Mouse (Mus musculus) 3T3-L1 (cell line): Measurements from ENCODE around the gene Gpr119.

Source experiments
- DNase-seq: peaks from one replicate; pipeline ENCODE4 v3.0.0-alpha.2; 2015; ENCODE audit warnings: low read depth, low spot score

Gpr119 gene

DNA sequence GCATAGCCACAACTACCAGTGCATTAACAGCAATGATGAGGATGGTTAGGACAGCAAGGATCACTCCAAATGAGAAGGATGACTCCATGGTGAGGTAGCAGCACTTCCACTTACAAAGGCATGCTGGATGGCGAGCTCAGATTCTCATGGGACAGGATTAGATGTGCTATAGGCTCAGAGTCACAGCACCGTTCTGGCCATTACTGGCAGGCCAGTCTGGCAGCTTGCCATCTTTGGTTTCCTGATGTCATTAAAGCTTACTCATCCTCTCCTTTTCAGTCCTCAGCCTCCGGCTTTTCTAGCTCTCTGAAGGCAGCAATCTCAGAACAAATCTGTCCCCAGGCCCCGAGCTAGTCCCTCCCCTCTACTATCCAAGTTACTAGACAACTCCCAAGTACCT is at the start of gene Gpr119:
TSS of gene Gpr119 (minus strand) at position 308 of the 400 bp plus-strand sequence.
- DNase-seq: peak; percentile 76

DNA sequence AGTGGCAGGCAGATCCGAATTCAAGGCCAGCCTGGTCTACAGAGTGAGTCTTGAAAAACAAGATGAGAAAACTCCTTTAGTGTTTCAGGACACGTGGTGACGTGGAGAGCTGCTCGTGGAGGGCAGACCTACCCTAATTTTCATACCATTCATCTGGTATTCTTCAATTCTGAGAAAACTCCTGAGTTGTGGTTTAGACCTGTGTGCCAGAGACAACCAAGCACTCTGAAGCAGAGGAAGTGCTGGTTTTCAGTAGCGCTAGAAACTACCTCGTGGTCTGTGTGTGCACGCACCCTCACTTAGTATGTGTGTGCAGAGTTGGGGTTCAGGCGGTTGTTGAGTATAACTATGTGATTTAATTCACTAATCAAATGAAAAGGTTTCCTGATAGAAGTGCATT is 38.6 kb upstream of the Gpr119 start:
- DNase-seq: no peak

DNA sequence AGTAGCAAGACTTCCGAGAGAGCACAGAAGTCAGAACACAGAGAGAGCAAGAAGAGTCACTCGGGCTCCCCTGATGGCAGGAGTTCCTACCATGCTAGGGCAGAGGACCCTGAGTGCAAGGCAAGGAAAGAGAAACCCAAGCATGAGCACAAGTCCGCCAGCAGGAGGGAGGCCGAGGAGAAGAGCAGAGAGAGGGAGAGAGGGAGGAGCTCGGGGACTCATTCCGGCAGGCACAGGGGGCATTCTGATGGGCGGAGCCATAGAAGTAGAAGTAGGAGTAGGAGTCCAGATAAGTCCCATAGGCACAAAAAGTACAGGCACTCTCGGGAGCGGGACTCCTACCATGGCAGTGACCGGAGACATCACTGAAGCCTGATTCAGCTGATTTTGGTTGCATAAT is 35.4 kb upstream of the Gpr119 start:
- no peak for DNase-seq

DNA sequence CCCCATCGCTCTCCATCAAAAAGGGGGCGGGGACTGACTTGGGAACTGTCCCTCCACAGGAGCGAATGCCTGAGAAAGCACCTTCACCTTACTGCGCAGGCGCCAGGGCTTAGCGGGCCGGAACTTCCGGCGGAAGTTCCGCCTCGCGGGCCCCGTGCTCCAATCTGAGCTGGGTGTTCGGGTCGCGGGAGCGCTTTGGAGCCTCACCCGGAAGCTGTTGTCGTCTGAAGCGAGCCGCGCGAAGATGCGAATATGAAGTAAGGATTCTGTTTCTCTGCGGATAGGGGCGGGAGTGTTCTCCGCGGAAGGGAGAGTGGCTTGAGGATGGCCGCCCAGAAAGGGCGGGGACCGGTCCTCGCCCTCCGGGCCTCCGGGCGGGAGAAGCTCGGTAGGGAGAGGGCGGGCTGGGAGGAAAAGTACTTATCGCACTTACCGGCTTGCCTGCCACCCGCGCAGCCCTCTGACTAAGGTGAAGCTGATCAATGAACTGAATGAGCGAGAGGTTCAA is 20.6 kb upstream of the Gpr119 start, which contains the start of gene Rbmx2:
TSS of gene Rbmx2 (plus strand) at position 141 of the 508 bp plus-strand sequence.
- peak; percentile 93 for DNase-seq

DNA sequence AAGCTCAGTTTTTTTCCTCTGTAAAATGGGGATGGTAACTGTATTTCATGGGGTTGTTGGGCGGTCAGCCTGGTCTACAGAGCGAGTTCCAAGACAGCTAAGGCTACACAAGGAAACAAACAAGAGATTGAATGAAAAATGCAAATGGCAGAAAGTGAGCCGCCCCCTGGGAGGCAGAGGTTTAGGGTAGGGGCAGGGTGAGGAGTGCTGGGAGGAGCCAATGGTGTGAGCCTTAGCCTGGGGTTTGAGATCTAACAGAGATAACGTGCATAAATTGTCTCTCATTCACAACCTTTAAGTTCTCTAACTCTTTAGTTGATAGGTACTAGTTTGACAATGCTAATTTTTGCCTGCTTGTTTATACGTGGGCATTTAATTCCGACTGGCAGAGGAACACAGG is 20.2 kb upstream of the Gpr119 start:
- DNase-seq: no peak

DNA sequence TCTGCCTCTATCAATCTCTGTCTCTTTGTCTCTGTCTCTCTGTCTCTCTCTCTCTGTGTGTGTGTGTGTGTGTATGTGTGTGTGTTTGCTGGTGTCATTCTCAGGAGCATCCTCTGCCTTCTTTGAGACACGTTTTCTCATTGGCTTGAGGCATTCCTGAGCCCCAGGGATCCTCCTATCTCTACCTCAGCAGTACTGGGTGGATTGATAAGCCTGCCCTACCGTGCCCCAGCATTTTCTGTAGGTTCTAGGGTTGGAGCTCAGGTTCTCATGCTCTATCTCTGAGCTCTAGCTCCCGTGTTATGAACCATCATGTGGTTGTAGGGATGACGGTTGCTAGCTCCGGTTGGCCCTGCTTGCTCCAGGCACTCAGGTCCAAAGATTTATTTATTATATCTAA is 9.6 kb upstream of the Gpr119 start:
- no peak for DNase-seq

DNA sequence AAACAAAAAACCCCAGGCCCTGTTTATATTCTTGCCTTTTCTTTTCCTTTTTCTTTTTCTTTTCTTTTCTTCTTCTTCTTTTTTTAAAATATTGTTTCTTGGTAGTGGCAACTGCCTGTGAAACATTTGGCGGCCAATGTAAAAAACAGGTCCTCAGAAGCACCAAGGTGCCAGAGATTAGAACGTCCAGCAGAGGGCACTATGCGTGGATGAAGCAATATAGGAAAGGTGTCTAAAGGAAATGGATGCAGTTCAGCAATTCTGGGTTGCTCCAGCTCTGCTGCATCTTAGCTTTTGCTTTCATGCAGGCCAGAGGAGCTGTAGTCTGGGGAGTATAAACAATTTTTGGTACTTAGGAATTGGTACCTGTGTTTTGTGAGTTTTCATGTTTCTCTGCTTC is 9.2 kb upstream of the Gpr119 start:
- DNase-seq: peak; percentile 74

DNA sequence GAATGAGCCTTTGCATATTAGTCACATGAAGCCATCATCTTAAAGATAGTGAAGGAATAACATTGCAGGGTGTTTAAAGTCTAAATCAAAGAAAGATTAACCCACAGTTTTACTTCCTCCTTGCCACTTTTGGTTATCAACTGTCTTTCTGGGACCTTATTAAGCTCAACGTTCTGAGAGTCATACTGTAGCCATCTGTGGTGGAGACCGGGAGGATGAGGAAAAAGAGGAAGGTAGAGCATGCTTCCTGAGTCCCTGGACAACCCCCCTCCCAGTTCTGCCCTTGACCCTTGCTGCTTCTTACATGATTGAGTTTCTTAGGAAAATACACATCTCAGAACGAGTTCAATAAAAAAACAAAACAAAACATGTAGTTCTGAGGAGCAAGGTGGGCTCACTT is 2.6 kb downstream of the Gpr119 start:
- DNase-seq: no peak

DNA sequence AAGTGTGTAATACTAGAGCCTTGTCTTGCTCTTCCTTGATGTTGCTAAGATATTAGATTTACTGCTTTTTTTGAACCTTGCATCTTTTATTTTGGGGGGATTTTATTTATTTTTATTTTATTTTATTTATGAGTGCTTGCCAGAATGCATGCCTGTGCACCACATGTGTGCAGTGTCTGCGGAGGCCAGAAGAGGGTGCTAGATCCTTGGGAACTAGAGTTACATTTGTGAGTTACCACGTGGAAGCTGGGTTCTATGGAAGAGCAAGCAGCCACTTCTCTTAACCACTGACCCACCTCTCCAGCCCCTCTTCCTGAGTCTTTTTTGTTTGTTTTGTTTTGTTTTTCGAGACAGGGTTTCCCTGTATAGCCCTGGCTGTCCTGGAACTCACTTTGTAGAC is 4.7 kb downstream of the Gpr119 start:
- peak; percentile 7 for DNase-seq

DNA sequence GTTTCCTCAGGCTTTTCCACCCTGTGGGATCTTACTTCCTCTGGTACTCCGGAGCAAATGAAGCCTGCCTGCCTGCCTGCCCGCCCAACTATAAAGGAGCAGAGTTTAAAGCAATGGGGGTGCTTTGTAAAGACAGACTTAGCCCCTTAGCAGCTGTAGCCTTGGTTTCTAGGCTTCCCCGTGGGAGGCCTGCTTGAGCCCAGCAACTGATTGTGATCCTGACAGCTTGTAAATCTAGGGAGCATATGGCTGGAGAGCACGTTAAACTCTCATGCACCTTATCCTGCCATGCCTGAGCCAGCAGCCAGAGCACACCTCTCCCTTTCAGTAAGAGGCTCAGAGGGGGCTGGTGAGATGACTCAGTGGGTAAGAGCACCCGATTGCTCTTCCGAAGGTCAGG is 7.5 kb downstream of the Gpr119 start:
- DNase-seq: no peak

DNA sequence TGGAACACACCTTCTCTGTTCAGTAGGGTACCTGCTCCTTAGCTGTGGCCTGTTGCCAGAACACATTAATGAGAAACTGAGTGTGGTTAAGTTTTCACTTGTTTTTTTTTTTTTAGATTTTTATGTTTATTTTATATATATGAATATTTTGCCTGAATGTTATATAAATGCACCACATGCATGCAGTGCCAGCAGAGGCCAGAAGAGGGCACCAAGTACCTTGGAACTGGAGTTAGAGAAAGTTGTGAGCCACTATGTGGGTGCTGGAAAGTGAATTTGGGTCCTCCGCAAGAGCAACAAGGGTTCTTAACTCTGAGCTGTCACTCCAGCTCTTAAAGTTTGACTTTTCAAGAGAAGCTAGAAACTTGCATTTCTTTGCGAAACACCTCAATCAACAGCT is 30.2 kb downstream of the Gpr119 start:
- DNase-seq: peak; percentile 62

DNA sequence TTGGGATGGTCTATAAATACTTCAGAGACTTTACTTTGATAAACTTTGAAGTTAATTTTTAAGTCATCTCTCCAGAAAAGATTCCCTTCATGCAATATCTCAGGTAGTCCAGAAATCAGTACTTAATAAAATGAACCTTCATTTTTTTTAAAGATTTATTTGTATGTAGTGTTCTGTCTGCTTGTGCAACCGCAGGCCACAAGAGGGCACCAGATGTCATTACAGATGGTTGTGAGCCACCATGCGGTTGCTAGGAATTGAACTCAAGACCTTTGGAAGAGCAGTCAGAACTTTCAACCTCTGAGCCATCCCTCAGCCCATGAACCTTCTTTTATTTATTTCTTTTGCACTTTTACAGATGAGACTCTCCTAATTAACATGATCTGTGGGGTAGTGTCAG is 37.2 kb downstream of the Gpr119 start:
- peak; percentile 33 for DNase-seq

DNA sequence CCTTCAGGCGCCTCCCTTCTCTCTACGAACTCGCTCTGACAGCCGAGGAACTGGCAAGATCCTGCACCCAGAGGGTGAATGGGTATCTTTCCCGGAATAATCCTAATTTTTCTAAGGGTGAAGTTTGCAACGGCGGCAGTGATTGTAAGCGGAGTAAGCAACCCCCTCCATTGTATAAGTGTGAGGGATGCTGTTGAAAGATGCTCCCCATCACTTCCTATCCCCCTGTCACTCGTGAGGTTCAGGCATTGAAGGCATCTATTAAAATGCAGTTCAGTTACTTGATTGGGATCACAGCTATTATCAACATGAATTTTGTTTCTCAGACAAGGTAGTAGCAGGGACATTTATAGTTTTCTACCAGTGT is 50.2 kb downstream of the Gpr119 start:
- no peak for DNase-seq

DNA sequence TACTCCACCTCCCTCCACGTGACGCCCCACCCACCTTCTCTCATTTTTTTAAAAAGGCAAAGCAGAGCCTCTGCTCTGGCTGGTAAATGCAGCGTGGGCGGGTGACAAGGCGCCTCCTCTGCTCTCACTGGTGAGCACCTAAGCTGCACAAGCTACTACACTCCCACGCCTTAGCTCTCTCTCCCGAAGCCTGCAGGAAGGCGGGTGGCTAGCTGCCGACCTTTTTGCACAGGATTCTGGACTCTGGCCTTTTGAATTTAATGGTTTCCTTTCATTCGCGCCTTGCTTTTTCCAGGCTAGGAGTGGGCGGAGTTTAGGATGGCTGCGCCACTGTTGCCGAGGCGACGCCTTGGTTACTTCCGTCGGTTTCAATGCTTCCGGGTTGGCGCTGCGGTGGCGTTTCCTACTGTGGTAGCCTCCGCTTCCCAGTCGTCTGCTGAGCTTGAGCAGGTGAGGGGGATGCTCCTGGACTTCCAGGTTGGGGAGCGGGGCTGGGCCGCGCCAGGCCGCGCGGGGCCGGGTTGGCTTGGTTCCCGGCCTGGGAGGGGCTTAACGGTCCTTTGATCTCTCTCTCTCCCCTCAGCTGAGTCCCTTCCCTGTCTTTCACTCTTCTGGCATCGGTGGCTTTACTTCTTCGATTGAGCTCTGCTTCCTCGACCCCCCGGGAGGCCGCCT is 50.8 kb downstream of the Gpr119 start, which contains the start of gene Slc25a14:
TSS of gene Slc25a14 (plus strand) at position 35 of the 675 bp plus-strand sequence.
- peak; percentile 86 for DNase-seq

DNA sequence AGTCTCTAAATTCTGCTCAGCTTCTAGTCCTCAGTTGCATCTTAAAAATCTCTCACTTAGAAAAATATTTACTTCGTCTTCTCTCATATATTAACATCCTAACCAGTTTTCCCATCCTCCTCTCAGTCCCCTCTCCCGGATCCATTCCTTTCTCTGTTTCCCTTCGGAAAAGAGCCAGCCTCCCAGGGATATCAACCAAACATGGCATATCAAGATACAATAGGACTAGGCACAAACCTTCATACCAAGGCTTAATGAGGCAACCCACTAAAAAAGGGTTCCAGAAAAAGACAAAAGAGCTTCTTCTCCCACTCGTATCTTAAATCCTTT is 51.3 kb downstream of the Gpr119 start:
- no peak for DNase-seq
